Mouse (Mus musculus) stomach, embryonic 16.5 days (tissue): ENCODE results near the gene 5730522E02Rik. TPM values are rescaled to one million over a fixed set of nuclear protein-coding genes. Genes with fewer than 3 reads are reported as not detected.
"Not testable (repeated sequence)": the region's sequence is repeated elsewhere in the genome, so short reads cannot be mapped to it uniquely, and the experiment has no call there.

Source experiments
- ATAC-seq: fragments of 200-750 bp; cut with Nextera tagmentation; 2 replicates; pipeline ENCODE4 v1.8.0; 2017; ENCODE audit warnings: moderate number of reproducible peaks, moderate TSS enrichment; ENCODE audit not compliant: insufficient read depth, low FRiP score
- H3K27ac ChIP-seq: fragments of 300-500 bp; sonication (generic); 2 replicates; pipeline ENCODE4 v1.5.1; 2014; ENCODE audit warnings: low read length
- H3K27me3 ChIP-seq: fragments of 300-500 bp; sonication (generic); 2 replicates; pipeline ENCODE4 v1.6.1; 2014; ENCODE audit warnings: low read length, control low read depth, mixed read lengths; ENCODE audit not compliant: control insufficient read depth, insufficient read depth
- H3K36me3 ChIP-seq: fragments of 300-500 bp; sonication (generic); 2 replicates; pipeline ENCODE4 v1.6.1; 2014; ENCODE audit warnings: low read length; ENCODE audit not compliant: control insufficient read depth, insufficient read depth
- H3K4me1 ChIP-seq: fragments of 300-500 bp; sonication (generic); 2 replicates; pipeline ENCODE4 v1.6.1; 2014; ENCODE audit warnings: low read length, control low read depth, mixed read lengths; ENCODE audit not compliant: control insufficient read depth, insufficient read depth
- H3K4me2 ChIP-seq: fragments of 300-500 bp; sonication (generic); 2 replicates; pipeline ENCODE4 v1.6.1; 2014; ENCODE audit warnings: low read depth, low read length, mixed read lengths
- H3K4me3 ChIP-seq: fragments of 300-500 bp; sonication (generic); replicated peaks from 2 replicates; pipeline ENCODE4 v1.5.1; 2014; ENCODE audit warnings: mild to moderate bottlenecking, low read length
- H3K9ac ChIP-seq: fragments of 300-500 bp; sonication (generic); 2 replicates; pipeline ENCODE4 v1.6.1; 2014; ENCODE audit warnings: low read length
- H3K9me3 ChIP-seq: fragments of 300-500 bp; sonication (generic); replicated peaks from 2 replicates; pipeline ENCODE4 v1.6.1; 2016; ENCODE audit warnings: low read length, control low read depth; ENCODE audit not compliant: control insufficient read depth
- WGBS: fragments of 180-500 bp; shearing (Covaris S2); extraction: QIAGEN DNeasy Blood & Tissue Kit; methylation state at CpG from one replicate; pipeline ENCODE4 v1.1.7; 2014; 5-methylcytosine and 5-hydroxymethylcytosine counted together
- polyA plus RNA-seq: library from polyadenylated mRNA; unstranded; fragments of >200 nt; fragmentation: Nextera tagmentation; extraction: Ambion mirVana; gene quantifications from 2 replicates; pipeline ENCODE4 v1.2.1, GENCODE M21; 2015

5730522E02Rik gene
- polyA plus RNA-seq, result 1.9 and 2.9 TPM in 2 replicates

DNA sequence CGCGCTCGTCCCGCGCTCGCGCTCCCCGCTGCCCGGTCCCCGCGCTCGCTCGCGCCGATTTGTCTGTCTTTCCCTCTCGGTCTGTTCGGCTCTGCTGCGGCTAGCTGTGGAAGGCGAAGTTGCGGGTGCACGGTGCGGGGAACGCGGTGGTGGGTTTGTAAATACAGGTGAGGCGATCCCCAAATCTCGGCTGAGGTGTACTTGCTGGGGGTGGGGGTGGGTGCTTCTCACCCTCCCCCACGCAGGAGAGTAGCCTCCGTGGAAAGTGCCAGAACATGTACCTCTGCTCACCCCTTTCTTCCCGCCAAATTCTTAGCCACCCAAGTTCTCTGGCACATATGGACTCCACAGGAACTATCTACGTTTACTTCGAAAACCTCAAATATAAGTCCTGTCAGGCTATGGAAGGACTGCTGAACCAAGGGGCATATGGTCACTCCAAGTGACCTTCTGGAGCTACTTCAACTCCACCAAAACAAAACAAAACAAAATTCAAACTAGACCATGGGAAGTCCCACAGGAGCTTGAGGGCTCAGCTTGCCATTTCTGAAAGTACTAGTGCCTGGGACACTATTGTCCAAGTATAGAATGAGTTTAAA, at the start of gene 5730522E02Rik:
Gene 5730522E02Rik, minus strand, starts transcription at position 182 of the 599 bp plus-strand sequence.
- WGBS, result 1% methylated on average over 31 of the region's 31 CpGs
- ATAC-seq, result peak; percentile 62
- H3K4me3 ChIP-seq, result peak within 1 kb of the TSS; percentile 80

DNA sequence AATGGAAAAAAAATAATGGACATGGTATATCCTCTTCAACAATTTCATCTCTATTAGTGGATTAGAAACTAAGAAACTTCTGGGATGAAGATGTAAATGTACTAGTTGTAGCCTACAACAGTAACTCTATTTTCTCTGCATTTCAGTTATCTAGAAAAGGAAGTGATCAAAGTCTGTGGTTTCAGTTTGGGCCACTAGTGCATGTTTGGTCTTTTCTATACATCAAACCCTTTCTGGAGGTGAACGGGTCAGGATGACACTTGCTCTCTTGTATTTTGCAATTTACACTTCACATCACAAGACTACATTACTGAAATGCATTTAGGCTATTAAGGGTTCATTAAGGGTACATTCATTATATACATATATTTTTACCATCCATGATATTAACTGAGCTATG, 26.0 kb upstream of the 5730522E02Rik start:
- 73% methylated on average over 1 of the region's 1 CpGs for WGBS
- no peaks in the 10 kb centered on the region for H3K36me3 ChIP-seq
- H3K27ac ChIP-seq, result no peak overlapping the region
- H3K9ac ChIP-seq, result no peak overlapping the region
- H3K9me3 ChIP-seq, result no peaks in the 10 kb centered on the region
- no peak for ATAC-seq
- H3K4me1 ChIP-seq, result no peaks in the 10 kb centered on the region
- no peak overlapping the region for H3K4me3 ChIP-seq
- H3K27me3 ChIP-seq, result no peaks in the 10 kb centered on the region
- H3K4me2 ChIP-seq, result no peak overlapping the region

More for the DNA sequence above, at the start of gene 5730522E02Rik:
- H3K27me3 ChIP-seq, result no peaks in the 10 kb centered on the region
- H3K9ac ChIP-seq, result peak within 1 kb of the TSS; percentile 96
- peak within 1 kb of the TSS; percentile 83 for H3K4me2 ChIP-seq
- H3K27ac ChIP-seq, result peak within 1 kb of the TSS; percentile 96
- H3K9me3 ChIP-seq, result no peaks in the 10 kb centered on the region
- no peaks in the 10 kb centered on the region for H3K4me1 ChIP-seq
- H3K36me3 ChIP-seq, result no peaks in the 10 kb centered on the region

DNA sequence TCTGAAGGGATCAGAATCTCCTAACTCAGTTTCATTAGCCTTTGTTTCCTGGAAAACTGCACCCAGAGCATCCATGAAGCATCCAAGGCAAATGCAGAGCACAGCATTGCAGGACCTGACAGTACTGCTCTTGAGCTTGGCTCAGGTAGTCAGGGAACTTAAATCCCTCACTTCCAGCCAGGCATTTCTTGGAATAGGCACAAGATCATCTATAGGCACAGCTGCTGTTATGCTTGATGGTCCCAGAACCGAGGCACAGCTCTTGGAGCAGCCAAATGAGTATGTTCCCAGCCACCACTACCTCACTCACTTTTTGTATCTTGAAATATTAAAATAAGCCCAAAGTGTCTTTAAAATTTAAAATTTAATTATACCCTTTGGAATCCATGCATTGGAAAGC, 19.3 kb upstream of the 5730522E02Rik start:
- Histone ChIP-seq H3K4me2 (no peak overlapping the region), H3K9ac (no peak overlapping the region), H3K4me1 (no peaks in the 10 kb centered on the region), H3K27me3 (no peaks in the 10 kb centered on the region), H3K4me3 (no peak overlapping the region), H3K9me3 (no peaks in the 10 kb centered on the region), H3K36me3 (no peaks in the 10 kb centered on the region), H3K27ac (no peak overlapping the region)
- ATAC-seq, result no peak
- WGBS, result 79% methylated on average over 1 of the region's 1 CpGs

DNA sequence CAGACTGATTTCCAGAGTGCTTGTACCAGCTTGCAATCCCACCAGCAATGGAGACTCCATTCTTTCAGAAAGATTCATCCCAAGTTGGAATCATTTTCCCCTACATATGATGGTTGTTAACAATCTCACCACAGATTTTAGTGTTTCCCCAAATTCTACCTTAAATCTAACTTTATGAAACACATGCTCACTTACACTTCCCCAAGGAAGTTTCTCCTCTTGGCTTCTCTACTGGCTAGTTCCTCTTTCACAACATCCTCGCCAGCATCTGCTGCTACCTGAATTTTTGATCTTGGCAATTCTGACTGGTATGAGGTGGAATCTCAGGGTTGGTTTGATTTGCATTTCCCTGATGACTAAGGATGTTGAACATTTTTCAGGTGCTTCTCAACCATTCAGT, 3.1 kb upstream of the 5730522E02Rik start:
- H3K4me3 ChIP-seq, H3K9me3 ChIP-seq, H3K36me3 ChIP-seq, H3K27me3 ChIP-seq, H3K9ac ChIP-seq, H3K4me1 ChIP-seq, H3K4me2 ChIP-seq, H3K27ac ChIP-seq, ATAC-seq: not testable (repeated sequence)
- 90% methylated on average over 1 of the region's 1 CpGs for WGBS

DNA sequence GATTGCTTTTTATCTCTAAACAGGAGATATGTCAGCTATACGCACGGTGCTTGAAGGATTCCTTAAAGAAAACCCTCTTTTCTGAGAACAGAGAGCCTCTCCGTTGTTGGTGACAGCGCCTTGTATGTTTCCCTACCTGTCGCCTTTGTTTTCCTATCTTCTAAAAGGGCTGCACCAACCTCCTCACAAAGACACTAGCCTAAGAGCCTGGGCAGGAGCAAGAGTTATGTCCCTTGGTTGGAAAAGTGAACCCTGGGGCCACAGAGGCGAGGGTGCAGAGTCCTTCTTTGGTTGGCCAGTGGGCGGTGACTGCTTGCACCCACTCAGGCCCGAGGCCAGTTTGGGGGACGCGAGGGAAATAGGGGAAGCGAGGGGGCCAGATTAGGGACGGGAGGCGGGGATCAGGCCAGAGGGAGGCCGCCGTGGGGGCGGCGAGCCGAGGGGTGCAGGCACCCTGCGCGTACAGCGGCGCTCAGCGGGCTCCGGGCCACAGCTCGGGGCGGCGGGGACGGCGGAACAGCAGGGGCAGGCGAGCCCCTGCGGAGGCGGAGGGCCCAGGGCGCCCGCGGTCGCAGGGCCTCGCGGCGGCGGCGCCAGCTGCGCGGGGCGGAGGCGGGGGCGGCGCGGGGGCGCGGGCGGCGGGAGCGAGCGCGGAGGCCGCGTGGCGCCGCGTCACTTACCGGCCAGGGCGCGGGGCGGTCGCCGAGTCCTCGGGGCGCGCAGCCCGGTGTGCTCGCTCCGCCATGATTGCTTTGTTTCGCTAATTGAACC, 567 bp downstream of the 5730522E02Rik start:
- H3K9me3 ChIP-seq, result no peaks in the 10 kb centered on the region
- peak overlapping the region; percentile 96 for H3K9ac ChIP-seq
- 1% methylated on average over 45 of the region's 73 CpGs for WGBS
- H3K27me3 ChIP-seq, result no peaks in the 10 kb centered on the region
- H3K4me3 ChIP-seq, result peak overlapping the region; percentile 80
- H3K4me1 ChIP-seq, result no peaks in the 10 kb centered on the region
- H3K36me3 ChIP-seq, result no peaks in the 10 kb centered on the region
- ATAC-seq, result peak; percentile 95
- H3K27ac ChIP-seq, result peak overlapping the region; percentile 96
- H3K4me2 ChIP-seq, result peak overlapping the region; percentile 83

DNA sequence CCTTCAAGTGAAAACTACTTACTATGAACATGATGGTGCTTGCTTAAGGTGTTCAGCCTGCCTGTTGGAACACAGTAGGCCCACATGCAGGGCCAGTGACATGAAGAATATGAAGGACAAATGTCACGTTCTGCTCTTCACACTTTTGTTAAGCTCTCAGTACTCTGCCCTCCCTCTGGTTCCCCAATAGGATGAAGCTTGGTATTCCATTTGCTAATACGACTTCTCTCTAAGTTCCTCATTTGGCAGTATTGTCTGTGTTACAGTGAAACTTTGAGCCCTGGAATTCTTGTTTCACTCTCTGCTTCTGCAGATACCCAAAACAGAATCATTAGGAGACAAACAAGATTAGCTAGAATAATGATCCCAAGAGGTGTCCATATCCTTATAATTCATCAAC, 7.1 kb downstream of the 5730522E02Rik start:
- H3K9ac ChIP-seq, result no peak overlapping the region
- 83% methylated on average over 2 of the region's 2 CpGs for WGBS
- no peak for ATAC-seq

DNA sequence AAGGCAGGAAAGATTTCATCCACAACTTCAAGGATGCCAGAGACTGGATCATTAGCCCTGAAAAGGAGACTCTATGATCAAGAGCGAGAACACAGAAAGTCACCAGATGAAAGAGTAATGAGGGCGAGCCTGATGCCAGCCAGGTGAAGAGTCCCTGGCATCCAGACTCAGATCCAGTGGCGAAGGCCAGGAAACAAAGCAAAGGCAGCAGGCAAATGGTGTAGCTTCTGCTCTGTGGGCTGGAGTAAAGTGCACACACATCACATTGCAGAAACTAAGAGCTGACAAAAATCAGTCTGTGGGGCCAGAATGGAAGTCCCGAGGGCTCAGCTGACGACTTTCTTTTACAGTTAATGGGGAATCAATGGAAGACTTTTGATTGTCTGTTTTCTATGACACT, 7.7 kb downstream of the 5730522E02Rik start:
- no peak overlapping the region for H3K4me2 ChIP-seq
- no peak overlapping the region for H3K27ac ChIP-seq
- 81% methylated on average over 5 of the region's 5 CpGs for WGBS
- H3K9me3 ChIP-seq, result no peaks in the 10 kb centered on the region
- ATAC-seq, result no peak
- no peaks in the 10 kb centered on the region for H3K36me3 ChIP-seq
- H3K9ac ChIP-seq, result no peak overlapping the region
- no peaks in the 10 kb centered on the region for H3K4me1 ChIP-seq
- no peak overlapping the region for H3K4me3 ChIP-seq
- no peaks in the 10 kb centered on the region for H3K27me3 ChIP-seq

More for the DNA sequence above, 7.1 kb downstream of the 5730522E02Rik start:
- no peak overlapping the region for H3K4me3 ChIP-seq
- no peak overlapping the region for H3K27ac ChIP-seq
- no peak overlapping the region for H3K4me2 ChIP-seq
- H3K9me3 ChIP-seq, result no peaks in the 10 kb centered on the region
- H3K27me3 ChIP-seq, result no peaks in the 10 kb centered on the region
- H3K4me1 ChIP-seq, result no peaks in the 10 kb centered on the region
- no peaks in the 10 kb centered on the region for H3K36me3 ChIP-seq

DNA sequence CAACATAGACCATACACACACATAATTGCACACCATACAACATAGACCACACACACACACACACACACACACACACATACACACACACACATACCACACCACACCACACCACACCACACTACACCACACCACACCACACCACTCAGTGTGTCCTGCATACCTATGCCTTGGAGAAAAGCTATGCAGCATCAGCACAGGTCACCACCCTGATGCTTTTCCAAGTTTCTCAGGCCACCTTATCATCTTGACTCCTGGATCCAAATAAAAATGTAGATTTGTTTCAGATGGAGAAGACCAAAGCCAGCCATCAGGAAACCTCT, 8.8 kb downstream of the 5730522E02Rik start:
- Histone ChIP-seq H3K9ac (no peak overlapping the region), H3K4me2 (no peak overlapping the region), H3K27ac (no peak overlapping the region), H3K4me3 (no peak overlapping the region), H3K9me3 (no peaks in the 10 kb centered on the region), H3K36me3 (no peaks in the 10 kb centered on the region), H3K4me1 (no peaks in the 10 kb centered on the region), H3K27me3 (no peaks in the 10 kb centered on the region)
- ATAC-seq, result no peak

DNA sequence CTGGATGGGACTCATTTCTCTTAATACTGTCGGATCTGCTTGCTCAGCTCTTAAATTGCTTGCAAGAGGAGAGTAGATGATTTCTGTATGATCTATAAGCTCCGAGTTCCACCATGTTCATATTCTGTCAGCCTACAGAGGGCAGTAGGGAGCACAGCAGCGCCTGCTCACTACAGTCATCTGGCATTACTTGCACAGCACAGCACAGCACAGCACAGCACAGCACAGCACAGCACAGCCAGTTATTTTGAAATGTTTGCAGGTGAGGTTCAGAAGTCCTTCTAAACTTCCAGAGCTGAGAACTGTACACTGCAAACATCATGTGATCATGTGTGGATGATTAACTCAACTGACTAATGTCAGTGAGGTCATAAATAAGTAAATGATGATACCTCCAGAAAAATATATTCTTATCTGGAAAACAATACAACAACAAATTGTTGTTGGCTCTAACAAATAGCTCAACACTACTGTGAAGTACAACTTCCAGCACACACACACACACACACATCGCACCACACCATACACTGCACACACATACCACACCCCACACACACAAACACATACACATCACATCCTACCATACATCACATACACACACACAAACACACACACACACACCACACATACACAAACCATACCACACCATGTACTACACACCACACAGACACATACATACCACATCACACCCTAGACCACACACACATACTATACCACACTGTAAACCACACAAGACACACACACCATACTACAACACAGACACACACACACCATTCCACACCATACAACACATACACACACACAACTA, 9.4 kb downstream of the 5730522E02Rik start:
- WGBS, result 54% methylated on average over 4 of the region's 4 CpGs
- Histone ChIP-seq H3K27ac (no peak overlapping the region), H3K27me3 (no peaks in the 10 kb centered on the region), H3K9ac (no peak overlapping the region), H3K9me3 (no peaks in the 10 kb centered on the region), H3K4me3 (no peak overlapping the region), H3K4me2 (no peak overlapping the region), H3K4me1 (no peaks in the 10 kb centered on the region), H3K36me3 (no peaks in the 10 kb centered on the region)
- peak; percentile 40; the same call in 1 of the 2 replicates for ATAC-seq
